Comparison of ENCODE assay signal across 17 mouse cellular contexts in the genomic region with DNA sequence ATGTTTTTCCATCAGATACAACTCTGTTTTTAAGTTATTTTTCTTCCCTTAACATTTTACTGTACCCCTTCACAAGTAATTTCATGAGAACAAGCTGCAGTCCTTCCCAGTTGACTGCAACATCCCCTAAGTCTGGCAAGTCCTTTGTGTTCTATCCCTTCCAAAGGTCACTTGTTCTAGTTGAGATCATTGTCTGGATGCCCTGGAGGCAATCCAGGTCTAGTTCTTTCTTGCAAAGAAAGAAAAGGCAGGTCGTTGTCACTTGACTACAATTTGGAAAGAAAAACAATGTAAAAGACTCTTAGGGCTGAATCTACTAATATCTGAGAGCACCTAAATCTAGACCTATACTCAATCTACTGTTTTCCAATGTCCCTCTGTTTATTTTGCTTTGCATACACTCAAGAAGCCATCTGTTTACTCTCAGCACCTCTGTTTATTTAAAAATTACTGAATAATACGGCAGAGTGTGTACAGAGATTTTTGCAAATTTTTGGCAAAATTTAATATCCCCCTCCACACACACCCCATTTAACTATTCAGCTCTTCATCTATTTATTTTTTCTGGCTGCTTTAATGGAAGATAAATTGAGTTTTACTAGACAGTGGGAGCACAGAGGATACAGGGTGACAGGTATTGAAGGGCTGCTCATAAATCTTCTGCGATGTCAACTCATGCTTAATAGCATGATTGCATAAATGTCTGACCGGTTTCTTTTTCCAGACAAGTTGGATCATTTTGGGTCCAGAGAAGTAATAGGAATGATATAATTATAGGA.
DNase-seq lines count a peak whose midpoint lies in the region; ATAC-seq and TF ChIP-seq lines count a peak whose summit lies in the region.
"Had no signal": no experiment of that assay in that cellular context is flagged by ENCODE, and none has a peak within 500 bp of the region (broad histone marks: within the 10 kb centered on the region; RNA-seq: fewer than 3 reads in every experiment).

No protein-coding gene starts in this region.

- H3K36me3 ChIP-seq in heart, embryonic 10.5 days = no peaks in the 10 kb centered on the region
- H3K36me3 ChIP-seq in lung, embryonic 15.5 days = no peaks in the 10 kb centered on the region
- no peaks in the 10 kb centered on the region for H3K36me3 ChIP-seq in lung, postnatal 0 days (ENCODE audit: insufficient read depth, low read length)
- H3K36me3 ChIP-seq: forebrain, embryonic 10.5 days; heart, embryonic 13.5 days had no signal

- no peak overlapping the region for H3K4me3 ChIP-seq in heart, embryonic 10.5 days
- no peak overlapping the region for H3K4me3 ChIP-seq in lung, embryonic 15.5 days
- no peak overlapping the region for H3K4me3 ChIP-seq in lung, postnatal 0 days (ENCODE audit: low read depth, low read length)
- no peak overlapping the region for H3K4me3 ChIP-seq in gastrocnemius, adult 2 months
- H3K4me3 ChIP-seq: forebrain, embryonic 10.5 days; heart, embryonic 13.5 days; myocyte had no signal

- DNase-seq in heart, adult 18-20 months = peak; percentile 19 to 35
- no peak for DNase-seq in heart, embryonic 10.5 days (ENCODE audit: low spot score)
- no peak for DNase-seq in lung, postnatal 0 days (ENCODE audit: low spot score)
- DNase-seq in gastrocnemius, adult 2 months = peak; percentile 37
- DNase-seq in mesoderm, embryonic 11.5 days (ENCODE audit: low read depth, low spot score) = peak; percentile 5
- DNase-seq in left cerebral cortex, adult 11 months (ENCODE audit: low spot score) = no peak
- DNase-seq: adrenal gland, postnatal 25 days; cerebellum, postnatal 25 days; right cerebral cortex, postnatal 25 days; thymus, postnatal 25 days had no signal

- H3K4me2 ChIP-seq in lung, embryonic 15.5 days = no peak overlapping the region
- no peak overlapping the region for H3K4me2 ChIP-seq in lung, postnatal 0 days (replicated peaks; ENCODE audit: low read depth, low read length)
- H3K4me2 ChIP-seq: heart, embryonic 13.5 days had no signal

- H3K4me1 ChIP-seq in heart, embryonic 10.5 days = no peaks in the 10 kb centered on the region
- H3K4me1 ChIP-seq in lung, embryonic 15.5 days = 0 out of 2 replicates have a peak, but pooled peaks cover 3% of the 10 kb centered on the region
- no peaks in the 10 kb centered on the region for H3K4me1 ChIP-seq in lung, postnatal 0 days (ENCODE audit: insufficient read depth, low read depth, low read length)
- H3K4me1 ChIP-seq: forebrain, embryonic 10.5 days; heart, embryonic 13.5 days had no signal

- H3K9me3 ChIP-seq in heart, embryonic 10.5 days = no peaks in the 10 kb centered on the region
- H3K9me3 ChIP-seq in lung, embryonic 15.5 days = no peaks in the 10 kb centered on the region
- no peaks in the 10 kb centered on the region for H3K9me3 ChIP-seq in lung, postnatal 0 days (ENCODE audit: low read length)
- H3K9me3 ChIP-seq: forebrain, embryonic 10.5 days; heart, embryonic 13.5 days had no signal

- no peak for TF ChIP-seq CTCF in lung, postnatal 0 days (IDR thresholded peaks at IDR 0.05)
- no peak for TF ChIP-seq CTCF in gastrocnemius, adult 2 months (IDR thresholded peaks at IDR 0.05)

- H3K27me3 ChIP-seq in heart, embryonic 10.5 days (ENCODE audit: insufficient read depth, poor library complexity, severe bottlenecking) = no peaks in the 10 kb centered on the region
- no peaks in the 10 kb centered on the region for H3K27me3 ChIP-seq in lung, embryonic 15.5 days
- no peaks in the 10 kb centered on the region for H3K27me3 ChIP-seq in lung, postnatal 0 days (replicated peaks; ENCODE audit: insufficient read depth, low read length)
- H3K27me3 ChIP-seq: heart, embryonic 13.5 days had no signal

- H3K27ac ChIP-seq in heart, embryonic 10.5 days = no peak overlapping the region
- H3K27ac ChIP-seq in lung, embryonic 15.5 days = no peak overlapping the region
- H3K27ac ChIP-seq in lung, postnatal 0 days (ENCODE audit: low read length) = no peak overlapping the region
- no peak overlapping the region for H3K27ac ChIP-seq in gastrocnemius, adult 2 months
- H3K27ac ChIP-seq: forebrain, embryonic 10.5 days; heart, embryonic 13.5 days; liver, embryonic 14.5 days had no signal

- no peak overlapping the region for H3K9ac ChIP-seq in lung, embryonic 15.5 days
- no peak overlapping the region for H3K9ac ChIP-seq in lung, postnatal 0 days (replicated peaks; ENCODE audit: low read depth)
- H3K9ac ChIP-seq: heart, embryonic 13.5 days; liver, embryonic 14.5 days had no signal

- TF ChIP-seq EP300 in lung, postnatal 0 days (IDR thresholded peaks at IDR 0.05) = no peak

- peak; percentile 57; the same call in 1 of the 2 replicates for ATAC-seq in lung, embryonic 15.5 days (ENCODE audit: borderline replicate concordance, extremely low read depth, low FRiP score, low TSS enrichment)
- no peak for ATAC-seq in lung, postnatal 0 days
- no peak for ATAC-seq in frontal cortex, adult (ENCODE audit: low TSS enrichment)
- ATAC-seq: hindbrain, embryonic 16.5 days had no signal

- intact Hi-C loops in gastrocnemius, adult 2 months (cut with DNase I) = no loop called here

- WGBS in heart, embryonic 10.5 days = 76% methylated on average over 4 of the region's 4 CpGs
- WGBS in lung, embryonic 15.5 days = 38% methylated on average over 4 of the region's 4 CpGs
- 46% methylated on average over 4 of the region's 4 CpGs for WGBS in lung, postnatal 0 days

Comparison
In these comparisons a context has a peak if more than half of its experiments do, and no peak if none do; other contexts are left out.
1. DNase-seq: peak in heart, adult 18-20 months (2 of 2), gastrocnemius, adult 2 months (single experiment) and mesoderm, embryonic 11.5 days (single experiment); none in heart, embryonic 10.5 days (single experiment), lung, postnatal 0 days (single experiment) and left cerebral cortex, adult 11 months (single experiment).